Mouse (Mus musculus) bone marrow macrophage, adult 2 months (primary cell): ENCODE data around the gene Eln.

Experiments used
- CTCF ChIP-seq: IDR thresholded peaks from 2 replicates; pipeline ENCODE4 v1.5.1; 2012; ENCODE audit warnings: low read depth, mild to moderate bottlenecking, low read length, moderate library complexity
- POLR2A ChIP-seq: IDR thresholded peaks from 2 replicates; pipeline ENCODE4 v1.6.1; 2012; ENCODE audit warnings: mild to moderate bottlenecking, low read depth, low read length, borderline replicate concordance

GRCm38 (mm10) chr5:134688718-134689284, 58.3 kb downstream of the Eln start:
- TF ChIP-seq CTCF (no peak), POLR2A (no peak)
